Mouse (Mus musculus) gastrocnemius, postnatal 10 days (tissue): Measurements from ENCODE around the gene Pir. TPM values are rescaled to one million over a fixed set of nuclear protein-coding genes. Genes with fewer than 3 reads are reported as not detected.

Experiments
- DNase-seq: peaks from one replicate; pipeline ENCODE4 v3.0.0; 2021; ENCODE audit warnings: mixed read lengths
- total RNA-seq, 2 experiments: library from RNA; stranded (reverse); gene quantifications; 2 replicates each; pipeline ENCODE4 v1.2.3; 2021

Gene Pir
- total RNA-seq, 2 experiments from 2014 or later: 2.6 to 2.7 TPM

DNA sequence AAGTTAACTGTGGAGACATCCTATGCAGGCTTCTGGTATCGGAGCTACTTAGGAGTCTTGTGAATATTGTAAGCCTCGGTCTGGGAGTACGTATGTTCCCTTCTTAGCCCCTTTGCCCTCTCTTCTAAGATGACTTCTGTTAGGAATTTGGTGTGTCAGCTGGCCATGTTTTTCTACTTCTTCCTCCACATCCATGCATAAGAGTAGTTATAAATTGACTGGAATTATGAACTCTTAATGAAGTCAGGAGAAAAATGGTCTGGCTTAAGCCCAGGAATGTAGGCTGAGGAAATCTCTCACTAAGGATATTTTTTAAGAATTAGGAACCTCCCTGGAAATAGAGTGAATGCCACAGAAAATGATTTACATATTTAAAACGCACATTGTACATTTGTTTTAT is 69.4 kb downstream of the Pir start:
- no peak for DNase-seq

DNA sequence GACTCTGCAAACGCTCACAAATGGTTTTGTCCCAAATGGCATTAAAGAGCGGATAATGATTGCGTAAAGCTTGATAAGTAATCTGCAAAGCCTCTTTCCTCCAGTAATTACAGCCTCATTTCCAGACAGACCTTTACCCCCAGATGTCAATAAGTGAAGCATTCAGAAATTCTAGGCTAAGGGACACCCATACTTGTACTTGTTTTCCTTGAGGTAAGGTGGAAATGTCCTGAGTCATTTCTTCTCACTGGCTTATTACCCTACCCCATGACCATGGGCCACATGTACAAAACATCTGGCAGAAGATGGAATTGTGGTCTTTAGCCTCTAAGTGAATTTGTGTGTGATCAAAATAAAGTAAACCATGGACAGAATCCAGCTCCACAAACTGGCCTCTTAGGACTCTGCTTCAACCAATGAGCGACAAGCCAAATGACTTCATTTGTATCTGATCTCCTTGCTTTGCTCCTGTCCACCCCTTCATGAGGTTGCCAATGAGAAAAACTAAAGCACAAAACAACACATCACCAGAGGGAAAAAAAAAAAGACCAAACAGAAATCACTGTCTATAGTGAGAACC is 76.3 kb downstream of the Pir start:
- no peak for DNase-seq

DNA sequence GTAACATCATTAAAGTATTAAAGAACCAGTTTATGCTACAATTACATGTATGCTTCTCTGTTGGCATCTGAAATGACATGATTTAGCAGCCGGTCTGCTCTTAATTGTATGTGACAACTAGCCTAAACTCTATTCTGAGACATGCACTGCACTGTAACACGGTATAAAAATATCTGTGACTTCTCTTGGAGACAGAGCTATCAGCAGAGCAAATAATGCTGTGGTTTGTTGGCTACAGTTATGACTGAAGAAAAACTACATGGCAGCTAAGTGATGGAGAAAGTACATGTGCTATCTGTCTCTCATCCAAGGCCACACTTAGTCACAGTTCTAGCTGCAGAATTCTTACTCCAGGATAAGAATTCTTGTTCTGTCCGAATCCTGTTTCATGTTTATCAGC is 79.8 kb downstream of the Pir start:
- no peak for DNase-seq

DNA sequence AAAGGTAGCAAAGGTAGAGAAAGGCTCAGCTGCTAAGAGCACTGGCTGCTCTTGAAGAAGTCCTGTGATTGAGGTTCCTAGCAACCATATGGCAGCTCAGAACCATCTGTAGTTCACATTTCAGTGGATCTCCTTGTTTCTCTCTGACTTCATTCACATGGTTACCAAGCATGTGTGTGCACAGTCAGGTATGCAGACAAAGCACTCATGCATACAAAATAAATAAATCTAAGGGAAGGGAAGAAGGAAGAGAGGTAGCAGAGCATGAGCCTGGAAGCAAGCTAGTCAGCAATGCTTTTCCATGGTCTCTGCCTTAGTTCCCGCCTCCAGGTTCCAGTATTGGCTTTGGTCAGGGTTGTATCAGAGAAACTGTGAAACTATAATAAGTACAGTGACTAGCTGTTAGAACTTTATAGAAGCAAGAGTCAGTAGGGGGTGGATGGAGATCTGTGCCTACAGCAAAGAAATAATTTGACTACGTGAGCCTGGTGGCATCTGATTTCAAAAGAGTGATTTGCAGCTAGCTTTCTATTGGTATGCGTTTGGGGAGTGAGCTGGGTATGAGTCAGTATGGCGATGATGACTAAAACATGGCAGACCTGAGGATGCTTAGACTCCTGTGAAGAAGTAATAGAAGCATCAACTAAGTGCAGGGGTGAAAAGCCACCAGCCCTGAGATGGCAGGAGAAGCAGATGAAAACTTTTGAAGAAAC is 96.1 kb downstream of the Pir start:
- DNase-seq: no peak

DNA sequence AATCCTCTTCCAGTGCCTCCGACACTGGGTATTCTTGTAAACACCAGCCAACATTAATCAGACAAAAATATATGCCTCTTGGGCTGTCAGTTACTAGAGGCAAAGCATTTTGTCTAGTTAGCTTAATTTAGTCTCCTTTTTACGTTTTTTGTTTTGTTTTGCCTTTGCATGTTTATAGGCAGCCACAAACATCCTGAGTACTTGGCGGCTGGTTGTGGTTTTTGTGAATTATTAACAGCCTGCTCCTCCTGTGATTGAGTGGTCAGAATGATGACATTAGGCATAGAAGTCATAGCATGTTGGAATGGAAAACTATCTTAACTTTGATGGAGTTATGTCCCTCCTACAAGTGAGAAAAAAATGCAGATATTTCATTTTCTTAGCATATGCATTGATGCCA is 101.4 kb downstream of the Pir start:
- no peak for DNase-seq

DNA sequence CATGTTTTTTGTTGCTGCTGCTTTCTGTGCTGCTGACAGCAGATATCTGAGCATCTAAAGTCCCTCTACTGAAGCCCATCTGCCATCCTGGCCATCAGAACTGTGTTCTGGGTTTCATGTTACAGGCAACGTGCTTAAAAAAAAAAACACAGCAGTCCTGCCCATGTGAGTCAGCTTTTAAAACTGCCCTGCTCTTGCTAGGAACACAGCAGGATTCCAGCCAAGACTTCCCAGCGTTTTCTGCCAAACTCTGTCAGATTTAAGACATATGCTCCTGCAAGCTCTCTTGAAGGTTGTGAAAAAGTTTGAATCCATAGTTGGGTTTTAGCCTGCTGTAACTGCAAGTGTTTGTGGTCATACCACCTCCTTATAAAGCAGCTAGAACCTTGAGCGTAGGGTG is 103.9 kb downstream of the Pir start, which contains the start of gene Vegfd:
Vegfd (plus strand) TSS at position 298 of the 400 bp plus-strand sequence.
- DNase-seq: peak; percentile 6

DNA sequence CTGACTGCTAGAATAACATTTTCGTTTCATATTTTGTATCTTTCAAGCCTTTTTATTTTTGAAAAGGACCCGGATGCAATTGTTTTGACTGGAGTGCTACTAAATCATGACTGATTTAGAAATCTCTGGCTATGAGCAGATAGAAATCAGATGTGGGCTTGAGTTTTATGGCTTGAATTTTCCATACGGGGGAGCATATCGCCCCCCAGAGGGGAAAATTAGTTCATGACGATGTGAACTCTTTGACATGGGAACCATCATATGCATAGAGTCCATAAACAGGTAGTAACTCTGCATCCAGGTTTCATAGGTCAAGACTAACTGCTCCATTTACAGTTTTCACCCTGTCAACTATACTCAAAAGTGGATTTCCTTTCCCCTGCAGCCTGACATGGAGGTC is 105.4 kb downstream of the Pir start:
- DNase-seq: no peak

DNA sequence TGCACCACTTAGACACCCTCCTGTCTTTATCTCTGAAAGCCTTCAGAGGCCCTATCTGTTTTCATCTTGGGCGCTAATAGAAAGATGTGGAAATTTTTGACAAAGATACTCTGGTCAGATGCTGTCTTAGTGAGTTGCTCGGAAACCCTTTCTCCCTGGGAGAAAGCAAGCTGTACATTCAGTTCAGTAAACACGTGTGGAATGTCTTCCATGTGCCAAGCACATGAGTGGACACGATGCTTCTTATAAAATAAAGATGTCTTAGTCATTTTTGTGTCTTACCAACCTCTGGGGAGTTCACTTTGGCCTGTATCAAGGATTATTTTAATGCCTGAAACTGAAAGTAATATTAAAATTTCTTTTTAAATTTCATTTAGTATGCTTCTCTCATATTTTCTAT is 110.5 kb downstream of the Pir start:
- no peak for DNase-seq

DNA sequence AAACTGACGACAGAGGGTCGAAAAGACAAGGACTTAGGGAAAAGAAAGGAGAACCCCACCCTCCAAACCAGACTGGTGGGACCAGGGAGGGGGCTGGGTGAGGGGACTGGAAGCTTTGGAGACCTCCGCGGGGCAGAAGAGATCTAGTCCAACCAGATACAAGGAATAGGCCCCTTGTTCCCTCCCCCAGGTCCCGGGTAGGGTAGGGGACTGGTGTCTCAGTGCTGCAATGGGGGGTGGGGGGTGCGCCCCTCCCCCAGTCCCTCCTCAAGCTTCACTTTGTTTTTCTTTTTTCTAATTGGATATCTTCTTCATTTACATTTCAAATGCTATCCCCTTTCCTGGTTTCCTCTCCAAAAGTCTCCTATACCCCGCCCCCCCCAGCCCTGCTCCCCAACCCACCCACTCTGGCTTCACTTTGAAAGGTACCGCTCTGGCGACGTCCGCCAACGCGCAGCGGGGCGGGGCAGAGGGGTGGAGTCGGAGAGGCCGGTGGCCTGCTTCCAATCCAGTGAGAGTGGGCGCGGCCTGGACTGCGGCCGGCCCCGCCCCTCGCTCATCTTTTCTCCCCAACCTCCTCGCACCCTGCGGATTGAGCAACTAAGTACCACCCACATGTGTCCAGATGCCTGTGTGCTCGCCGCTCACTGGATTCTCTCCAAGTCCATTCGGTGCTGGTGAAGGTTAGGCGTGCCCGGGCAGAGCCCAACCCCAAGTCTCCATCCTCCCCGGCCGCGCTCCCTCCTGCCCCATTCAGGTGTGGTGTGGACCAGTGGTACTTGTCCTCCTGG is 112.6 kb downstream of the Pir start:
- peak; percentile 72 for DNase-seq

DNA sequence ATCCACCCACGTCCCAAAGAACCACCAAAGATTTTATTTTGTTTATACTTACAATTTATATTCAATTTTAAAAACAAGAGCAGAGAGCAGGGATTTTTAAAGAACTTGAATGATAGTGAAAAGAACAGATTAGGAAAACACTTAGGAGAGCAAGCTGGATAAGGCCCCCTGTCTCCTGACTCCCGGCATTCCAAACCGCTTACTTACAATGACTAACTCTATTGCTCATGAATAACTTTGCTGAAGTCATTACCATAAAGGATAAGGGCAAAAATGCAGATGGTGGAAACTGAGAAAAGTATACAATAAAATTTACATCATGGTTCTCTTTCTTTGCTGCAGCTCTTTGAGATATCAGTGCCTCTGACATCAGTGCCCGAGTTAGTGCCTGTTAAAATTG is 124.9 kb downstream of the Pir start:
- no peak for DNase-seq

DNA sequence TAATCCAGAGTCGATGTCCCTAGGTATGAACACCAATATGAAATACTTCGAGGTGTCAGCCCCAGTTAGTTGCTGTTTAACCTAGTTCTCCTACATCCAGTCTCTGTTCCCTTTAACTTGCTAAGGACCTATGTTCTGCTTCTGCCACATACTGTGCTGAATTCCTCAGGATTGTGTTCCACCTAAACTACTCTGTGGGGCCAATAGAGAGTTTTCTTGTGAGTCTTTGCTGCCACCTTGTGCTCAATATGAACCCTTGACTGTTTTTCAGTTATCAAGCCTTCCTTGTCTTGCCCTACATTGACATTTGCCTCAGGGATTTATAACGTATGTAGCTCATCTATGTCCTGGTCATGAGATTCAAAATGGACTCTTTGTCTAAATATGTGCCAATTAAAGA is 129.3 kb downstream of the Pir start:
- no peak for DNase-seq

DNA sequence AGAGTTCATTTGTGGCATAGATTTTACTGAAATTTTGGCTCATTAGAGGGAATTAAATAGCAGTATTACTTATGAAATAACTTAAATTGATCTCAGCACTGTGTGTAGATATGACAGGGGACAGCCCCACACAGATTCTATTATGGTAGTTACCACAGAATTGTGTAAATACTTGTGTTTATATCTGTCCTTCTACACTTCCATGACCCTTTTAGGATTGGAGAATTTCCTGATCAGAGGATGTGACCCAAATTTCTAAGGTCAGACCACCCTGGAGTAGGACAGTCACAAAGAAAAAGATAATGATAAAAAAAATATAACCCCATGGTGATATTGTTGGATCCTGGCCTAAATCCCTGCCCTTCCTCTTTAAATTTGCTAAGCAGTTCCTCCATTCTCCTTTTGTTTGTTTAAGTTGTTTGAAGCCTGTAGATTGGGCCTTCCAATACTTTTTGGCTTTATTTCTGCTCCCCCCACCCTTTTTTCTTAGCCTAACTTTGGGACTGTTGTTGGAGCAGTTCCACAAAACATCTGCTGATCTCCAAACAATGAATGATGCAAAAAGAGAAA is 136.0 kb downstream of the Pir start:
- no peak for DNase-seq

DNA sequence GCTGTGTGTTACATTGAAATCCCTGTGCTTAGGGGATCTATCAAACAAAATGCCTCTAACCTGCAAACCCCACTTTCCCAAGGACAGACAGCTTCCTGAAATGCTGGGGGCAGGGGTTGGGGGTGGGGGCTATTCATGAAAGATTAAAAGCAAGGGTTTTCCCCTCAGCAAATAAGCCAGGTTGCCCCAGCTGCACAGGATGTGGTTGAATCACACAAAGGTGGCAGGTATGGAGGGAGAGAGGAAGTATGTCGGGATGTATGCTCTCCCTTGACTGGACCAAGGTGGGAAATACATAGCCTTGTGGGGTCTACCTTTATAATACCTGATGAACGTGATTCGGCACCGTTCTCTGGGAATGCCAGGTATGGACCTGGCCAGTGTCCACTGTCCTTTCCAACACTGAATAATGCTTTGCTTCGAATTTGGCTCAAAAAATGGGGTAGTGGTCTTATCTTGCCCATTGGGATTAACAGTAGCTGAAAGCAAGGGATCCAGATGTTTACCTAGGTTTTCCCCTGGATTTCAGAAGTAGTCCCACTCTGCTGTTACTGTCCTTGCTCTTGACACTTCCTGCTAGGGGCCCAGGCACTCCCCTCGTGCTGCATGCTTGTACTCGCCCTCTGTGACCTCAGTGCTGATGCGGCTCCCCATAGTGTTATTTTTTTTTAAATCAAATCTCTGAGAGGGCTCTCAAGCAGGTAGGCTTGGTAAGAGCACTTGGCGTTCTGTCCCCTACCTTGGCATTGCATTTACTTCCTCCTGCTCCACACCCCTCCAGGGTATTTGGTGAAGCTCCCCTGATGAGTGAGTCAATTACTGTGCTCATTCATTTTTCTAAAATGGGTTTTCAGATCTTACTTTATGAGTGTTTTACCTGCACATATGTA is 137.2 kb downstream of the Pir start:
- no peak for DNase-seq

DNA sequence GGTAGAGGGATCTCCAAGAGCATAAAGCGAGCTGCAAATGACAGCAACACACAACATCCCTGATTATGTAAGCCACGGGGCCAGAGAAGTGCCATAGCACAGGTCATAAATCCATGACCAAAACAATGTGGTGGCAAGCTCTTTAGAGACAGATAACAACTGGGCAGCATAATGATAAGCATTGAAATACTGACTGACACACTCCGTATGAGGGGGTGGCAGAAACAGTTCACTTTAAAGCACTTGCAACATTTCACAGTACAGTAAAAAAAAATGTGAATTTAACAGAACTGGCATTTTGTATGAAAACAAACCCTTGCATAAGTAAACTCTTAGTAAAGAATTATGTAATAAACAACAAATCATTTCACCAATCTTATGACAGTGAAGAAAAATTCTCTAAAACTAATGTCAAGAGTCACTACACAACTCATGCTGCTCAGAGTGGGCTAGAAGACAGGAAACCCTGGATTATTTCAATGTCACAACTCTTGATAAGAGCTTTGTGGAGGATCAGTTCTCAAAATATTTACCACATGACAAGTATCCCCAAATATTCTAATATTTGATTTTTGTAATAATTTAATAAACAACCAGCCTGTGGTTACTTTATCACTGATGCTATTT is 139.2 kb downstream of the Pir start:
- no peak for DNase-seq

DNA sequence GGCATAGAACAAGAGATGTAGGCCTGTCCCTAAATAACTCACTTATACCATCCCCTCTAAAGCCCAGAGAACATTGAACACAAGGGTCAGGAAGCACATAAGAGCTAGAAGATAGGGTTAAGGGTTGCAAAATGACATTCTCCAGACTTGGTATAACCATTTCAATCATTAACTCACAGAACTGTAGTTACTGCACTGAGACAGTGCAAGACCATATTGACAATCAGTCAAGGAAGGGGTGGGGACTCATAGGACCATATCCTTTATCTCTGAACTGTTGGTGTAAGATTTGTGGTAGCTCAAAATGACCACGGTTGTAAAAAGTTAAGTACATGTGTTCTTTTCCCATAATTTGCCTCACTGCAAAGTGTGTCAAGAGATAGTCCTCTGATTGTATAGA is 141.4 kb downstream of the Pir start:
- no peak for DNase-seq

DNA sequence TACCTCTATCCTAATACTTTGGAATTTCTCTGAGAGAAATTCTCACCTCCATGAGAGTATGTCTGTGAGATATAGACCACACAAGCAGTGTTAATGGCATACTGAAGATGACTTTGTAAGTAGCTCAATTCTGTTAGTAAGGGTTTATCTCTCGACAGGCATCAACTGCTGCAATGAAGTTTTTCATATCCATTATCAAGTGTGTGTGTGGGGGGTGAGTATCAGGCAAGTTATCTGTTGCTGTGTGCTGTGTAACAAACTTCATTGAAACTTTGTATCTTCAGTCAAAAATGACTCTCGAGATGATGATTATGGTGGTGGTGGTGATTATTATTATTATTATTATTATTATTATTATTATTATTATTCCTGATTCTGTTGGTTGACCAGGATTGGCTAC is 147.6 kb downstream of the Pir start:
- no peak for DNase-seq

DNA sequence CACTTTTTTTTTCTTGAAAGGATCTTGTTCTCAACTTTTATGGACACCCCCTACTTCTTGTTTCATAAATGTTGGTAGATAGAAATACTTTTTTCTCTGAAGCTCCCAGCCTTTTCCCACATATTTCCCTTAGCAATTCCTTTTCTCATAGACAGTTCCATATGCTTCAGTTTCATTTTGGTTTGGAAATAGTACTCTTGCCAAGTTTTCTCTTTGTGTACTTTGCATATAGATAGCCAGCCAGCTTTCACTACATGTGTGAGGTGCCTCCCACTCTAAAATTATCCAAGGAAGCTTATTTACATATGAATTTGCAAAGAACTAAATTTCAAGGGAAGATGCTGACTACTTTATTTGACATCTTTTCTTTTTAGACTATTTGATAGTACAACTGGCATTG is 148.8 kb downstream of the Pir start:
- no peak for DNase-seq

DNA sequence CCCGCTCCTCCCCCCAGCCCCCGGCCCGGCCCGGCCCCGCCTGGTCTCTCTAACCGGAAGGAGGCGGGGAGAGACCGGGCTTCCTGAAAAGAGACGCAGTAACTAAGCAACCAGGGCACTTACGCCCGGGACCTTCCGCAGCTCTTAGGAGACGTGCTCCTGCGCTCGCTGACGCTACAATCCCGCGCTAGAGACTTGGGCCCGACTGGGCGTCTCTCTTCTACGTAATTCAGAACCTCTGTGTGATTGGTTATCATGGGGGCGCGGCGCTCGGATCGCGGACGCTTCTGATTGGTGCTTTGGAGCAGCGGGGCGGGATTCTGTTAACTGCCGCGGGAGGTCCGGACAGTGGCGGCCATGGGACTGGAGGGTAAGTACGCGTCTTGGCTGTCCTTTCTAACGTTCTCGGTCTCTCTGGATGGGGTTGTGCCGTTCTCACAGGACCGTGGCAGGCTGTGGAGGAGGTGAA is 150.3 kb downstream of the Pir start, which contains the start of gene Piga:
Piga (plus strand) TSS at position 317 of the 469 bp plus-strand sequence.
- peak; percentile 78 for DNase-seq

DNA sequence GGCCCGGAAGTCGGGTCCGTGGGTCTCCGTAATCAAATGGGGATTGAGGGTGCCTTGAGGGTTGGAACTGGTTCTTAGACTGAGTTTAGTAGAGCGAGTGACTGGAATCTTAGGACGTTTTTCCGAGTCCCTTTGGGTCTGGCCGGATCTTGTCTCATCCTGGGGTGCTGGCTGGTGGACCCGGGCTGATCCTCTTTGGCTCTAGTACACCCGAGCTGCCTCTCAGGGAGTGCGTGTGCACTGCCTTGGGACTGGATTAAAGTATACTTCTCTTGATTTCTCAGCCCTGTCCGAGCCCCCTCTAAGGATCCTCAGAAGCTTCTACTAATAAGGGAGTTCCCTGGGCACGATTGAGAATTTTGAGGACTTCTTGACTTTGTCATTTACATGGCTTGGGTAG is 150.8 kb downstream of the Pir start:
- DNase-seq: no peak

DNA sequence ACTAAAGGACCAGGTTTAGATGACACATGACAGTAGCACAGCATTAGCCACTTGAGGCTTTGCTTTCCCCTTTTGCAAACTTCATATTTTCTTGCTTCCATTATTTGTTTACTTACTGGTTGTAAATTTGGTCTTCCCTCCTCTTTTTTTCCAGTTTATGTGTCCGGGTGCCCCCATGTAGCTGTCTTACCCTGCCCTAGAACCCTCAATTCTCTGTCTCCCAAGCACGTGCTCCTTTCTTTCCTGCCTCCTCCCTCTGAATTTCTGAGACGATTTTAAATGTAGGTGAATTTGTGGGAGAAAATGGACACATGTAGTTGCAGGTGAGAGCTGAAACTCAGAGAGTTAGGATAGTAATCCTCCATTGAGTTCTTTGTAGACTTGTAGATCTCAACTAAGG is 151.3 kb downstream of the Pir start:
- DNase-seq: no peak
